Comparison of ENCODE assay signal across 8 mouse cellular contexts in genomic region chr3:86038648-86039047, GRCm38 (mm10). TPM values are rescaled to one million over a fixed set of nuclear protein-coding genes. Genes with fewer than 3 reads are reported as not detected.
DNase-seq lines count a peak whose midpoint lies in the region; ATAC-seq and TF ChIP-seq lines count a peak whose summit lies in the region.

No protein-coding gene starts in this region.

- dilution Hi-C loops in CH12.LX (cut with MboI; ENCODE audit: extremely low pct_ligation_motif_present, extremely low pct_unique_long_range_greater_than_20kb, low sequenced_read_pairs): no loop called here

- H3K4me1 ChIP-seq in CH12.LX (ENCODE audit: control insufficient read depth in 1 of 2, insufficient read depth in 2 of 2): no peaks in the 10 kb centered on the region; a peak in 1 of 4 replicates

- H3K27ac ChIP-seq in CH12.LX (ENCODE audit: insufficient read depth, low read depth): no peak overlapping the region

- H3K36me3 ChIP-seq in CH12.LX (replicated peaks in 1 of 2; ENCODE audit: control insufficient read depth in 1 of 2, insufficient read depth in 1 of 2, low read length in 1 of 2): no peaks in the 10 kb centered on the region

- no peaks in the 10 kb centered on the region for H3K9me3 ChIP-seq in CH12.LX (replicated peaks; ENCODE audit: low read length)

- no peaks in the 10 kb centered on the region for H3K79me2 ChIP-seq in CH12.LX (replicated peaks; ENCODE audit: control insufficient read depth, extremely low read depth, insufficient read depth, poor library complexity, severe bottlenecking)

- no peak for TF ChIP-seq POLR2A in CH12.LX (IDR thresholded peaks at IDR 0.05; ENCODE audit: low read depth, low read length)

- no peak overlapping the region for H3K4me3 ChIP-seq in CH12.LX (replicated peaks in 1 of 3; ENCODE audit: low read depth in 2 of 3, low read length in 2 of 3, poor library complexity in 1 of 3)

- H3K4me2 ChIP-seq in CH12.LX (ENCODE audit: insufficient read depth, low read depth, poor library complexity, severe bottlenecking): no peak overlapping the region

- no peak for ATAC-seq in activated CD4-positive, CD25-positive, alpha-beta regulatory T cell, adult 4 months
- ATAC-seq in megakaryocyte progenitor cell, adult 5-6 weeks (replicated peaks; ENCODE audit: poor library complexity): no peak

- no peak overlapping the region for H3K9ac ChIP-seq in CH12.LX (ENCODE audit: insufficient read depth, low read depth)

- TF ChIP-seq RAD21 in CH12.LX (IDR thresholded peaks at IDR 0.05; ENCODE audit: low read depth, low read length): no peak

- DNase-seq in adrenal gland, postnatal 10 days: peak; percentile 29
- DNase-seq in adrenal gland, postnatal 4 days (ENCODE audit: low spot score in 2 of 2): no peak
- DNase-seq in CH12.LX (ENCODE audit: extremely low read depth): peak; percentile 5
- DNase-seq in heart, adult 8-10 months (ENCODE audit: low spot score): peak; percentile 76
- peak; percentile 33 to 51 for DNase-seq in kidney, postnatal 36 days
- no peak for DNase-seq in right cerebral cortex, postnatal 36 days (ENCODE audit: low spot score in 2 of 2)

- TF ChIP-seq EP300 in CH12.LX (IDR thresholded peaks at IDR 0.05; ENCODE audit: low read length): peak; percentile 45; the same call in 1 of the 2 replicates

- in situ Hi-C loops in CH12.LX (cut with MboI; ENCODE audit: low pct_ligation_motif_present, low pct_unique_long_range_greater_than_20kb, low sequenced_read_pairs): no loop called here

- no peak for TF ChIP-seq CTCF in CH12.LX (conservative IDR thresholded peaks at IDR 0.05 in 1 of 2, IDR thresholded peaks at IDR 0.05 in 1 of 2; ENCODE audit: low read depth in 2 of 2, low read length in 2 of 2)

- no peaks in the 10 kb centered on the region for H3K27me3 ChIP-seq in CH12.LX (replicated peaks)

TF ChIP-seq in CH12.LX, 34 proteins besides CTCF, POLR2A, EP300 and RAD21:
- TF ChIP-seq HCFC1 (IDR thresholded peaks at IDR 0.05; ENCODE audit: low read depth, low read length) (no peak), JUND (conservative IDR thresholded peaks at IDR 0.05; ENCODE audit: low read depth, low read length) (peak; percentile 47; the same call in 1 of the 2 replicates), IRF4 (IDR thresholded peaks at IDR 0.05; ENCODE audit: low read depth, low read length) (peak; percentile 40; the same call in 1 of the 2 replicates), JUN (IDR thresholded peaks at IDR 0.05; ENCODE audit: insufficient read depth, low read depth, low read length) (0 out of 2 replicates have a peak, but pooled peaks have one; percentile 4), ETS1 (conservative IDR thresholded peaks at IDR 0.05; ENCODE audit: low read depth, low read length) (no peak)

RNA-seq across cellular contexts. Expression of gene Prss48, which starts 36.4 kb away (rescaled TPM):
- not detected for total RNA-seq in adrenal gland, postnatal 10 days (2021)
- total RNA-seq in adrenal gland, postnatal 4 days (2021): not detected
- total RNA-seq in CH12.LX (2012; rRNA removed) (not detected in 2 replicates), CH12.LX (2014; rRNA removed) (not detected in 2 replicates)
- not detected in 2 replicates for polyA plus RNA-seq in CH12.LX (2012; ENCODE audit: insufficient read length, low read depth)
- not detected for total RNA-seq in heart, adult 8-10 months (2022)
- not detected for polyA plus RNA-seq in activated CD4-positive, CD25-positive, alpha-beta regulatory T cell, adult 4 months (2017; shearing (Covaris generic))
- not detected in 2 replicates for total RNA-seq in megakaryocyte progenitor cell, adult 5-6 weeks (2015)
- not detected in 2 replicates for total RNA-seq in megakaryocyte progenitor cell, adult 5-6 weeks (2017)

Comparison
In these comparisons a context has a peak if more than half of its experiments do, and no peak if none do; other contexts are left out.
1. DNase-seq: peak in adrenal gland, postnatal 10 days (single experiment), CH12.LX (single experiment), heart, adult 8-10 months (single experiment) and kidney, postnatal 36 days (2 of 2); none in adrenal gland, postnatal 4 days (0 of 2) and right cerebral cortex, postnatal 36 days (0 of 2).